Mouse (Mus musculus) embryonic fibroblast, embryonic 13.5 days (primary cell): ENCODE results near the gene Hspd1.

Experiments used
- CTCF ChIP-seq: IDR thresholded peaks from 2 replicates; pipeline ENCODE4 v1.5.1; 2011; ENCODE audit warnings: mild to moderate bottlenecking, control low read depth, low read length, moderate library complexity, borderline replicate concordance; ENCODE audit not compliant: insufficient read depth
- POLR2A ChIP-seq: IDR thresholded peaks from 2 replicates; pipeline ENCODE4 v1.6.1; 2011; ENCODE audit warnings: low read depth, mild to moderate bottlenecking, control low read depth, low read length, moderate library complexity

DNA sequence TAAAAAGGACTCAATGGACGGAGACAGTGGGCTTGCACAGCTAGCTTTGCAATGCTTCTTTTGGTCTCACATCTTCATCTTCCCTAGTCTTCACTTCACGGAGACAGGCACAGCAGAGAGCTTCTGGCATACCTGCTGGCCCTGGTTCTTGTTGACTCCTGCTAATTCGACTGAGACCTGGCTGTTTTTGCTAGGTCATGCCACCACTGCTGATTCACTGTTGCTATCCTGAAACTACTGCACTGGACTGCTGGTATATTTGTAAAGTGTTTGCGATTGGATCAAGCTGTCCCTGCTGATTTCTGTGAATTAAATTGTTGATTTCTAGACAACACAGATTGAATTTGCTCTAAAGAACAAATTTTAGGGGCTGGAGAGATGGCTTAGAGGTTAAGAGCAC lies 46.4 kb downstream of the Hspd1 start:
- TF ChIP-seq CTCF: no peak
- TF ChIP-seq POLR2A: no peak
